In genomic region chr2:146824043-146824442, GRCm38 (mm10) we compare ENCODE assay signal across 16 mouse cellular contexts. TPM values are rescaled to one million over a fixed set of nuclear protein-coding genes. Genes with fewer than 3 reads are reported as not detected.
DNase-seq lines count a peak whose midpoint lies in the region; ATAC-seq and TF ChIP-seq lines count a peak whose summit lies in the region.
"Had no signal": no experiment of that assay in that cellular context is flagged by ENCODE, and none has a peak within 500 bp of the region (broad histone marks: within the 10 kb centered on the region; RNA-seq: fewer than 3 reads in every experiment).

No protein-coding gene starts in this region.

- no peak overlapping the region for H3K4me2 ChIP-seq in lung, embryonic 14.5 days
- H3K4me2 ChIP-seq in midbrain, embryonic 15.5 days = peak overlapping the region; percentile 29; the same call in 1 of the 2 replicates

- H3K27ac ChIP-seq in lung, embryonic 14.5 days (ENCODE audit: low read depth) = no peak overlapping the region
- H3K27ac ChIP-seq in hindbrain, embryonic 10.5 days = no peak overlapping the region
- H3K27ac ChIP-seq in midbrain, embryonic 15.5 days = 0 out of 2 replicates have a peak overlapping the region, but pooled peaks have one; percentile 15
- no peak overlapping the region for H3K27ac ChIP-seq in cerebellum, adult 2 months (ENCODE audit: insufficient read depth, low read length)

- no peak for ATAC-seq in lung, embryonic 14.5 days (ENCODE audit: insufficient read depth)
- peak; percentile 37; the same call in 1 of the 2 replicates for ATAC-seq in midbrain, embryonic 15.5 days (replicated peaks)
- ATAC-seq: liver, postnatal 0 days had no signal

- no peak for TF ChIP-seq CTCF in lung, embryonic 14.5 days (IDR thresholded peaks at IDR 0.05; ENCODE audit: low read depth)
- no peak for TF ChIP-seq CTCF in cerebellum, adult 2 months (IDR thresholded peaks at IDR 0.05; ENCODE audit: borderline replicate concordance, insufficient read depth, low read depth, low read length)

- H3K4me1 ChIP-seq in lung, embryonic 14.5 days (ENCODE audit: insufficient read depth) = no peaks in the 10 kb centered on the region
- peaks cover 13% of the 10 kb centered on the region for H3K4me1 ChIP-seq in hindbrain, embryonic 10.5 days (replicated peaks)
- peaks cover 12% of the 10 kb centered on the region for H3K4me1 ChIP-seq in midbrain, embryonic 15.5 days
- H3K4me1 ChIP-seq in cerebellum, adult 2 months (ENCODE audit: control insufficient read depth, insufficient read depth, low read length) = no peaks in the 10 kb centered on the region

- peak; percentile 39 for DNase-seq in embryo, embryonic 10.5 days (ENCODE audit: low spot score)
- no peak for DNase-seq in embryo, embryonic 9.5 days (ENCODE audit: extremely low spot score)
- DNase-seq in lung, embryonic 14.5 days = peak; percentile 5
- DNase-seq in lung, adult 18-20 months = no peak
- peak; percentile 11 for DNase-seq in hindbrain, embryonic 10.5 days (ENCODE audit: low spot score)
- no peak for DNase-seq in cerebellum, adult 2 months
- DNase-seq in thymus, postnatal 36 days = no peak
- DNase-seq: adrenal gland, postnatal 25 days; cerebellum, adult 9-11 months; kidney, adult 8-10 months; layer of hippocampus, postnatal 36 days; liver, postnatal 0 days; lung, postnatal 4 days; right cerebral cortex, postnatal 25 days had no signal

- H3K9ac ChIP-seq in lung, embryonic 14.5 days = no peak overlapping the region
- no peak overlapping the region for H3K9ac ChIP-seq in midbrain, embryonic 15.5 days
- H3K9ac ChIP-seq: liver, postnatal 0 days had no signal

- no peak for TF ChIP-seq POLR2A in cerebellum, adult 2 months (IDR thresholded peaks at IDR 0.05; ENCODE audit: borderline replicate concordance, insufficient read depth, low read length)

- H3K27me3 ChIP-seq in lung, embryonic 14.5 days (ENCODE audit: insufficient read depth, low read length) = peaks cover 2% of the 10 kb centered on the region; the same call in 1 of the 2 replicates
- peaks cover 62% of the 10 kb centered on the region for H3K27me3 ChIP-seq in hindbrain, embryonic 10.5 days (ENCODE audit: insufficient read depth, poor library complexity, severe bottlenecking)
- H3K27me3 ChIP-seq in midbrain, embryonic 15.5 days (replicated peaks) = peaks cover 29% of the 10 kb centered on the region
- H3K27me3 ChIP-seq in cerebellum, adult 2 months (ENCODE audit: control insufficient read depth, insufficient read depth, low read length) = no peaks in the 10 kb centered on the region; the same call in 1 of the 2 replicates
- H3K27me3 ChIP-seq: CH12.LX had no signal

- no peaks in the 10 kb centered on the region for H3K36me3 ChIP-seq in lung, embryonic 14.5 days (ENCODE audit: insufficient read depth)
- no peaks in the 10 kb centered on the region for H3K36me3 ChIP-seq in hindbrain, embryonic 10.5 days
- no peaks in the 10 kb centered on the region for H3K36me3 ChIP-seq in midbrain, embryonic 15.5 days (replicated peaks)

- WGBS in lung, embryonic 14.5 days = 53% methylated on average over 8 of the region's 8 CpGs
- 44% methylated on average over 8 of the region's 8 CpGs for WGBS in hindbrain, embryonic 10.5 days
- 40% methylated on average over 8 of the region's 8 CpGs for WGBS in midbrain, embryonic 15.5 days
- WGBS in cerebellum, adult 2 months = 23% methylated on average over 8 of the region's 8 CpGs

- no peak overlapping the region for H3K4me3 ChIP-seq in lung, embryonic 14.5 days (ENCODE audit: low read depth, low read length)
- no peak overlapping the region for H3K4me3 ChIP-seq in hindbrain, embryonic 10.5 days
- H3K4me3 ChIP-seq in midbrain, embryonic 15.5 days = no peak overlapping the region
- H3K4me3 ChIP-seq in cerebellum, adult 2 months (replicated peaks; ENCODE audit: insufficient read depth, low read depth, low read length) = no peak overlapping the region

- H3K9me3 ChIP-seq in lung, embryonic 14.5 days (ENCODE audit: low read depth, low read length) = no peaks in the 10 kb centered on the region
- H3K9me3 ChIP-seq in hindbrain, embryonic 10.5 days = no peaks in the 10 kb centered on the region
- no peaks in the 10 kb centered on the region for H3K9me3 ChIP-seq in midbrain, embryonic 15.5 days

RNA-seq across cellular contexts. Expression of gene Kiz, which starts 31.6 kb away (rescaled TPM):
- 30.8 and 31.6 TPM in 2 replicates for polyA plus RNA-seq in lung, embryonic 14.5 days (2014; fragmentation: Nextera tagmentation; extraction: Ambion mirVana)
- polyA plus RNA-seq in hindbrain, embryonic 10.5 days (2016; fragmentation: Nextera tagmentation; extraction: Ambion mirVana) = 23.6 and 23.9 TPM in 2 replicates
- polyA plus RNA-seq in midbrain, embryonic 15.5 days (2015; fragmentation: Nextera tagmentation; extraction: Ambion mirVana) = 28.2 and 30.4 TPM in 2 replicates
- polyA plus RNA-seq in cerebellum, adult 2 months (2012; rRNA removed) = 20.0 and 20.6 TPM in 2 replicates

Comparison
In these comparisons a context has a peak if more than half of its experiments do, and no peak if none do; other contexts are left out.
1. DNase-seq: peak in embryo, embryonic 10.5 days (single experiment), lung, embryonic 14.5 days (single experiment) and hindbrain, embryonic 10.5 days (single experiment); none in embryo, embryonic 9.5 days (single experiment), lung, adult 18-20 months (0 of 2), cerebellum, adult 2 months (0 of 2) and thymus, postnatal 36 days (0 of 2).